Mouse (Mus musculus) stomach, postnatal 0 days (tissue): Measurements from ENCODE around the gene Eml6. TPM values are rescaled to one million over a fixed set of nuclear protein-coding genes. Genes with fewer than 3 reads are reported as not detected.
"Not testable (repeated sequence)": the region's sequence is repeated elsewhere in the genome, so short reads cannot be mapped to it uniquely, and the experiment has no call there.

Experiments used
- ATAC-seq: fragments of 200-750 bp; cut with Nextera tagmentation; 2 replicates; pipeline ENCODE4 v1.8.0; 2017; ENCODE audit not compliant: low FRiP score, low TSS enrichment
- DNase-seq: peaks from one replicate; pipeline ENCODE4 v3.0.0-alpha.2; 2016; ENCODE audit warnings: low spot score
- H3K27ac ChIP-seq: fragments of 300-500 bp; sonication (generic); replicated peaks from 2 replicates; pipeline ENCODE4 v1.5.1; 2014; ENCODE audit warnings: mild to moderate bottlenecking, control low read depth
- H3K27me3 ChIP-seq: fragments of 300-500 bp; sonication (generic); 2 replicates; pipeline ENCODE4 v1.6.1; 2014; ENCODE audit warnings: low read length; ENCODE audit not compliant: control insufficient read depth, insufficient read depth
- H3K36me3 ChIP-seq: fragments of 300-500 bp; sonication (generic); 2 replicates; pipeline ENCODE4 v1.6.1; 2014; ENCODE audit warnings: low read length, mixed read lengths; ENCODE audit not compliant: control insufficient read depth, insufficient read depth
- H3K4me1 ChIP-seq: fragments of 300-500 bp; sonication (generic); replicated peaks from 2 replicates; pipeline ENCODE4 v1.6.1; 2014; ENCODE audit warnings: antibody characterized with exemption; ENCODE audit not compliant: control insufficient read depth, insufficient read depth
- H3K4me2 ChIP-seq: fragments of 300-500 bp; sonication (generic); replicated peaks from 2 replicates; pipeline ENCODE4 v1.6.1; 2014; ENCODE audit warnings: low read depth, mild to moderate bottlenecking, control low read depth, moderate library complexity
- H3K4me3 ChIP-seq: fragments of 300-500 bp; sonication (generic); 2 replicates; pipeline ENCODE4 v1.5.1; 2014; ENCODE audit warnings: low read depth, low read length, control low read depth
- H3K9ac ChIP-seq: fragments of 300-500 bp; sonication (generic); 2 replicates; pipeline ENCODE4 v1.6.1; 2014; ENCODE audit warnings: mild to moderate bottlenecking, low read length, control low read depth, mixed read lengths
- H3K9me3 ChIP-seq: fragments of 300-500 bp; sonication (generic); 2 replicates; pipeline ENCODE4 v1.6.1; 2016; ENCODE audit warnings: low read length; ENCODE audit not compliant: control insufficient read depth
- CTCF ChIP-seq: IDR thresholded peaks from 2 replicates; pipeline ENCODE4 v1.5.1; 2016; ENCODE audit warnings: antibody characterized with exemption, low read depth, mild to moderate bottlenecking, moderate library complexity
- EP300 ChIP-seq: optimal IDR thresholded peaks from 2 replicates; pipeline ENCODE3; 2016; ENCODE audit warnings: antibody characterized with exemption
- WGBS: fragments of 180-500 bp; shearing (Covaris S2); extraction: QIAGEN DNeasy Blood & Tissue Kit; methylation state at CpG from one replicate; pipeline ENCODE4 v1.1.7; 2014; 5-methylcytosine and 5-hydroxymethylcytosine counted together
- polyA plus RNA-seq: library from polyadenylated mRNA; unstranded; fragments of >200 nt; fragmentation: Nextera tagmentation; extraction: Ambion mirVana; gene quantifications from 2 replicates; pipeline ENCODE4 v1.2.1, GENCODE M21; 2015

Eml6 gene
- polyA plus RNA-seq, 1 experiment from 2014 or later, result 0.39 TPM

DNA sequence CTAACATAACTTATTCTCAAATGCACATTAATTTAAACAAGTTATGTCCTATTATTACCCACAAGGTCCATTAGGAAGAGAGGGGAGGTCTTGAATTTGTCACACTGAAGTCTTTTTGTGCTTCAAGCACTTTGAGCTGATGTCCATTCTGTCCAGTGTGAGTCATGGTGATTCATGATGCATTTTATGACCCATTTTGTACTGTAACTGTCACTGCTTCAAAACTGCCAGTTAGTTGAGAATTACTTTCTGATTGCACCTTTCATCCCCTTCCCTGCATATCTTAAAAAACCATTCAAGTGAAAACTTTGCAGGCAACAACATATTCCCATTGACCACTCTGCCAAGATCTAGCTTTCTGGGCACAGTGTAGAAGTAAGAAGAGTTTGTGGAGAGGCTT lies 188.8 kb downstream of the Eml6 start:
- Histone ChIP-seq H3K9ac (no peak overlapping the region), H3K9me3 (no peaks in the 10 kb centered on the region)
- no peak for ATAC-seq

DNA sequence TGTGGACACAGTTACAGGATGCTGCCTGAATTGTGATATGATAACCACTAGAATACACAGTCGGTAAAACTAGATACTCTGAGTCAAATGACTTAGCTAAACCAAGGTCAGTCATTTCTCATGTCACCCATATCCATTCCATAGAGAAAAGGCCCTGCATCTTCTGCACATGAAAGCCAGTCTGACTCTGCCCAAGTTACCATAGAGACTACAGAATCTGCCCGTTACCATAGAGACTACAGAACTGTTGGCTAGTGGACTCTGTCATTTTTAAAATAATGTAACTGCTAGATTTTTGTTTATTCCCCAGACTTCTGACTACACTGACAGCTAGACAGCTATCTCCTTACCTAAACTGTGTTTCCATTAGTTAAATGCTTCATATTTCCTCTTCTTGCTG lies 198.1 kb downstream of the Eml6 start:
- WGBS, result 66% methylated on average over 2 of the region's 2 CpGs
- ATAC-seq (no peak), DNase-seq (no peak)
- H3K36me3 ChIP-seq, result no peaks in the 10 kb centered on the region
- no peaks in the 10 kb centered on the region for H3K9me3 ChIP-seq
- H3K27ac ChIP-seq, result no peak overlapping the region
- no peak overlapping the region for H3K9ac ChIP-seq
- H3K4me1 ChIP-seq, result no peaks in the 10 kb centered on the region
- no peaks in the 10 kb centered on the region for H3K27me3 ChIP-seq
- TF ChIP-seq CTCF (no peak), EP300 (no peak)
- H3K4me3 ChIP-seq, result no peak overlapping the region
- H3K4me2 ChIP-seq, result no peak overlapping the region

More for the DNA sequence above, 188.8 kb downstream of the Eml6 start:
- DNase-seq, result no peak
- Histone ChIP-seq H3K4me2 (no peak overlapping the region), H3K27ac (no peak overlapping the region), H3K4me3 (no peak overlapping the region), H3K27me3 (no peaks in the 10 kb centered on the region), H3K4me1 (no peaks in the 10 kb centered on the region), H3K36me3 (no peaks in the 10 kb centered on the region)
- TF ChIP-seq EP300 (no peak), CTCF (no peak)

DNA sequence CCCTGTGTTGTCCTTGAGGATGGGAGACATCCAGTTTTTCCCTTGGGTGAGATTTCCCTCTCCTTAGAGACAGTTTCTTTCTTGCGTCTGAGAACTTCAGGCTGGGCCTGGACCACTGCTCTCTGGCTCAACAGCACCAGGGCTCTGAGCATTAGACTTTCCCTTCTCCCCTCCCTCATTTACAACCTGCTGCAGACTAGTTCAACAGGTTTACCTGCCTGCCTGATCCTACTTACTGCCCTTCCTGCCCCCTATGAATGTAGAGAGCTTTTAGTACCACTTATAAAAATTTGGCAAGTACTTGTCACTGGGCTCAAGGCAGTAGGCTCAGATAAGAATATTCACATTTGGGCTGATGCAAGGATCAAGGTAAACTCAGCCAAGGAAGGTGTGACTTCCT lies 199.8 kb downstream of the Eml6 start:
- Histone ChIP-seq H3K9ac (no peak overlapping the region), H3K27ac (no peak overlapping the region), H3K36me3 (no peaks in the 10 kb centered on the region), H3K4me2 (no peak overlapping the region), H3K27me3 (no peaks in the 10 kb centered on the region), H3K4me1 (no peaks in the 10 kb centered on the region), H3K9me3 (no peaks in the 10 kb centered on the region), H3K4me3 (no peak overlapping the region)
- DNase-seq (no peak), ATAC-seq (no peak)
- WGBS, result 95% methylated on average over 1 of the region's 1 CpGs
- TF ChIP-seq EP300 (no peak), CTCF (no peak)

DNA sequence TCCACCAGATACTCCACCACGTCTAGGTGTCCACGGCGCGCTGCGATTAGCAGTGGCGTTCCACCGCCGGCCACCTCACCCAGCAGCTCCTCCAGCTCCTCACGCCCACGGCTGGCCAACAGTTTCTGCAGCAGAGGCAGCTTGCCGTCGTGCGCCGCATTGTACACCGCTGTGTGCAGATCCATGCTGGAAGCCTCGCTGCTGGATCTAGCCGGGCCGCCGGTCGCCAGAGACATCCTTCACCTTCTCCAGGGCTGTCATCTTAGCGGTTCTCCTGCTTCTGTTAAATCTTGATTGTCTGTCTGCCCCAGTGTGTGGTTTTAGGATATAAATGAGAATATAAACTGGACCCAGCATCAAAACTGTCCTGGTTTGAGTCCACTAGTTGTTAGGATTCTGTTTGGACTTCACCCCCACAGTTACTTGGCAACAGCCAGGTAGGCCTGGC lies 200.5 kb downstream of the Eml6 start, which contains the start of gene 4931440F15Rik:
Gene 4931440F15Rik, minus strand, starts transcription at position 398 of the 448 bp plus-strand sequence.
- peak within 1 kb of the TSS; percentile 15; the same call in 1 of the 2 replicates for H3K4me3 ChIP-seq
- peak; percentile 31; the same call in 1 of the 2 replicates for ATAC-seq

DNA sequence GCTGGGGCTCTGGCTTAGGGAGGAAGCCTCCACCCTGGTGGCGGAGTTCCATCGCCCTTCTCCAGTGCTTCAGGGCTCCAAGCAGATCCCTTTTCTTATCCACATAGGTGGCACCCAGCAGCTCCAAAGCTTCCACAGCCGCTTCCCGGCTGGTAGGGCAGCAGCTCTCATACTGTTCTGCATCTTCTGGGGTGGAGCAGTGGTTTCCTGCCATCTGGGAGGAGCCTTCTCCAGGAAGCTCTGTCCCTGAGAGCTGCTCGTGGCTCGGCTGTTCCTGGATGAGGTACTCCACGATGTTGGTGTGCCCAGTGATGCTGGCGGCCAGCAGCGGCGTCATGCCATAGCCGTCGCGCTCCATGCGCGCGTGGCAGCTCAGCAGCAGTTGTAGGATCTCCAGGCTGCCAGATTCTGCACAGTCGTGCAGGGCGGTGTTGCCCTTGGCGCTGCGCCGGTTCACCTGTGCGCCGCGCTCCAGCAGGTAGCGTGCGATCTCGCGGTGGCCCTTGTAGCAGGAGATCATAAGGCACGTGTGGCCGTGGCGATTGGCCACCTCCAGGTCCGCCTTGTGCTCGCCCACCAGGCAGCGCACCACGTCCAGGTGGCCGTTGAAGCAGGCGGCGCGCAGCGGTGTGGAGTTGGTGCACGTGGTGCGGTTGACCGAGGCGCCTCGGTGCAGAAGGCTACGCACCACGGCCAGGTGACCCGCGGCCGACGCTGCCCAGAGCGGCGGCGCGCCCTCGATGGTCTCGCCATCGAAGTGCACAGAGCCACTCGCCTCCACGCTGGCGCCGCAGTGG lies 201.2 kb downstream of the Eml6 start:
- 13% methylated on average over 51 of the region's 62 CpGs for WGBS
- not testable (repeated sequence) for H3K27me3 ChIP-seq, H3K4me1 ChIP-seq, H3K27ac ChIP-seq, H3K9ac ChIP-seq, H3K9me3 ChIP-seq, H3K36me3 ChIP-seq
- Histone ChIP-seq H3K4me2 (peak overlapping the region; percentile 45), H3K4me3 (peak overlapping the region; percentile 15; the same call in 1 of the 2 replicates)
- ATAC-seq, result peak; percentile 74
- DNase-seq, result peak; percentile 19

More for the DNA sequence above, 200.5 kb downstream of the Eml6 start, which contains the start of gene 4931440F15Rik:
- H3K27ac ChIP-seq, H3K36me3 ChIP-seq, H3K9ac ChIP-seq, DNase-seq, H3K4me1 ChIP-seq, H3K9me3 ChIP-seq, H3K27me3 ChIP-seq: not testable (repeated sequence)
- H3K4me2 ChIP-seq, result peak within 1 kb of the TSS; percentile 45
- 24% methylated on average over 21 of the region's 21 CpGs for WGBS

DNA sequence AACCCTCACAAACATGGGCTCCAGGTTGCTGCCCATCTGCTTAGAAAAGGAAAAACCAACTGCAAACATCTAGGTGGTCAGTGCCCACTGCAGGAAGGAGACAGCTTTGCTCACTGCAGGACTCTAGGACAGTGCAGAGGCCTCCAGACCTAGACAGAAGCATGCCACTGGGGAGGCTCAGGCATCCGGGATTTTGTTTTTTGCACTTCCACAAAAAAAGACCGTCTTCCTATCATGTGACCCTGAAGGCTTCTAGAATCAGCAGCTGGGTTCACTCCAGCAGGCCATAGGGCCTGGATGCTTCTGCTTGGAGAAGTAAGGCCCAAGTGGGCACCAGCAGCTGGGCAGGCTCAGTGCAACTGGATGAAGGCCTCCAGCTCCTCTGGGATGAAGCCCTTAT lies 202.7 kb downstream of the Eml6 start:
- TF ChIP-seq EP300 (no peak), CTCF (no peak)
- H3K4me2 ChIP-seq, result no peak overlapping the region
- H3K9me3 ChIP-seq, result no peaks in the 10 kb centered on the region
- H3K9ac ChIP-seq, result no peak overlapping the region
- no peak for DNase-seq
- ATAC-seq, result no peak
- no peaks in the 10 kb centered on the region for H3K36me3 ChIP-seq
- no peak overlapping the region for H3K27ac ChIP-seq
- no peak overlapping the region for H3K4me3 ChIP-seq
- no peaks in the 10 kb centered on the region for H3K4me1 ChIP-seq
- WGBS, result 77% methylated on average over 2 of the region's 2 CpGs
- no peaks in the 10 kb centered on the region for H3K27me3 ChIP-seq
